Mouse (Mus musculus): ENCODE results near the gene Qrich2.
"Not testable (repeated sequence)": the region's sequence is repeated elsewhere in the genome, so short reads cannot be mapped to it uniquely, and the experiment has no call there.

Qrich2 gene

DNA sequence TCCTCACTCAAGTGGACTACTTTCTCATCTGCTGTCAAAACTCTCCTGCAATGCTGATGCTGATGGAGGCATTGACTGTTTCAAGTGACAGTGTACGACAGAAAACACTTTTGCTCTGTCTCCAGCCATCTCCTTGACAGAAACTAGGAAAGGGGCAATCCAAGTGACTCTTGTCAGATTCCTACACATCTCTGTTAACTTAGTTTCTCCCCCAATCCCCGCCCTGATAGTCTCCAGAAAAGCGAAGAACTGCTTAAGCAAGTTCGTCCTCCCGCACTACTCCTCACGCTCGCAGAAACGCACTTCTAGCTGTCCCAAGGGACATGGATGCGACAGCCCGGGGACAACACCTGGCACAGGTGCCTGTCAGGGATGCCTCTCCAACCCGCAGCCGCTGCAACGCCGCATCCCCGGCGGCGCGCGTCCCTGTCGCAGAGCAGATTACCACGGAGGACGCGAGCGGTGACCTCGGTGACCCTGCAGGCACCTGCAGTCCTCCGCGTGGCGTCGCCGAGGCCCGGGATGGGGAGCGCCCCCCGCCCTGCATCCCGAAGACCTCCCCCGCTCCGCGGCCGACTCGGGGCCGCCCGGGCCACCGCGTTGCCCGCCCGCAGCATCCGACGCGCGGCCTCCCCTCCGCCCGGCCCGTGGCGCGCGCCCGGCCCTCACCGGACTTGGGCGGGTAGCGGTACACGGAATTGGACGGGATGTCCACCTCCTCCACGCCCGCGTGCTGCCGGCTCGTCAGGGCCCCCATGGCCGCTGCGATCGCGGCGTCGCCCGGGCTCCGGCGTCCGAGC is 53.8 kb downstream of the Qrich2 start:
- peak; percentile 56 for DNase-seq (ENCODE audit: low spot score in 2 of 2)

GRCm38 (mm10) chr11:116411582-116411981 is 54.5 kb downstream of the Qrich2 start:
- DNase-seq (ENCODE audit: low spot score in 2 of 2) = no peak

DNA sequence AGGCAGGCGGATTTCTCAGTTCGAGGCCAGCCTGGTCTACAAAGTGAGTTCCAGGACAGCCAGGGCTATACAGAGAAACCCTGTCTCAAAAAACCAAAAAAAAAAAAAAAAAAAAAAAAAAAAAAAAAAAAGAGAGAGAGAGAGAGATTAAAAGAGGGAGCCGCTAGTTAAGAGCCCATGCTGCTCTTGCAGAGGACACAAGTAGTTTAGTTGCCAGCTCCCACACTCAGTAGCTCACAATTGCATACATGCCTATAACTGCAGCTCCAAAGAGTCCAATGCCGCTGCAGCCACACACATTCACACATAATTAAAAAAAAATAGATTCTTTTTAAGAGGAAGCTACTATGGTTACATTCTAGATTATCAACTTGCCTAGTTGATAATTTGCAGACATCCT is 55.6 kb downstream of the Qrich2 start:
- not testable (repeated sequence) for DNase-seq (ENCODE audit: low spot score in 2 of 2)

GRCm38 (mm10) chr11:116409008-116409407 is 57.0 kb downstream of the Qrich2 start:
- no peak for DNase-seq (ENCODE audit: low spot score in 2 of 2)

GRCm38 (mm10) chr11:116406231-116406728 is 59.8 kb downstream of the Qrich2 start:
- no peak for DNase-seq (ENCODE audit: low spot score in 2 of 2)

GRCm38 (mm10) chr11:116405601-116406000 is 60.4 kb downstream of the Qrich2 start:
- DNase-seq (ENCODE audit: low spot score in 2 of 2) = no peak

GRCm38 (mm10) chr11:116400560-116400959 is 65.5 kb downstream of the Qrich2 start:
- DNase-seq (ENCODE audit: low spot score in 2 of 2) = no peak

- no peak for DNase-seq (ENCODE audit: low spot score in 2 of 2)
These were observed 67.7 kb downstream of the Qrich2 start for GRCm38 (mm10) chr11:116398348-116398677.

DNA sequence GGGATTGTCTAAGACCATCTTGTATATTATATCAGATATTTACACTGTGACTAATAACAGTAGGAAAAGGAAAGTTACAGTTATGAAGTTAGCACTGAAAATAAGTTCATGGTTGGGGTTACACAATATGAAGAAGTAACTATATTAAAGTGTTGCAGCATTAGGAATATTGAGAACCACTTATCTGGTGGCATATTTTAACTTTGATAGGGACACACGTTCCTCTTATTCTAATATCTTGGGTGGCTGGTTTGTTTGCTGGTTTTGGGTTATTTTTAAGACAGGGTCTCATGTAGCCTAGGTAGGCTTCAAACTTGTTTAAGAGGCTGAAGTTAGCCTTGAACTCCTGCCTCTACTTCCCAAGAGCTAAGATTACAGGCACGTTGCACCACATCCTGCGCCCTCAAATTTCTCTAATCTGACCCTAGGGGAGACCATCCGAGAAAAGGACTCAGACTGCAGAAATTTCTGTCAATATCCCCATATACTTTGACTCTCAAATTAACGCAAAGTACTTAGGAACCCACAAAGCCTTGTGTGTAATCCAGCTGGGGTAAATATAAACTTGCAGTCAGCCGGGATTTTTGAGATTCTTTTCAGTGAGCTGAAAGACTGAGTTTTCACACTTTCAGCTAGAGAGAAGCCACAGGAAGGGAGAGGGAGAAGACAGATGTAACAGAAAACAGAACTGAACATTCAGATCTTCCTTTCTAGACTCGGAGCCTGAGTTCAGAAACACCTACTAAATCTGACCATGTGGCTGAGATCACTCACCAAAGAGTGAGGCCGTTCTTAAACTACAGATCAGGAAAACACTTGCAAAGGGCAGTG is 68.3 kb downstream of the Qrich2 start:
- no peak for DNase-seq (ENCODE audit: low spot score in 2 of 2)

- DNase-seq (ENCODE audit: low spot score in 2 of 2) = no peak
These were observed 69.1 kb downstream of the Qrich2 start for GRCm38 (mm10) chr11:116396934-116397330.

DNA sequence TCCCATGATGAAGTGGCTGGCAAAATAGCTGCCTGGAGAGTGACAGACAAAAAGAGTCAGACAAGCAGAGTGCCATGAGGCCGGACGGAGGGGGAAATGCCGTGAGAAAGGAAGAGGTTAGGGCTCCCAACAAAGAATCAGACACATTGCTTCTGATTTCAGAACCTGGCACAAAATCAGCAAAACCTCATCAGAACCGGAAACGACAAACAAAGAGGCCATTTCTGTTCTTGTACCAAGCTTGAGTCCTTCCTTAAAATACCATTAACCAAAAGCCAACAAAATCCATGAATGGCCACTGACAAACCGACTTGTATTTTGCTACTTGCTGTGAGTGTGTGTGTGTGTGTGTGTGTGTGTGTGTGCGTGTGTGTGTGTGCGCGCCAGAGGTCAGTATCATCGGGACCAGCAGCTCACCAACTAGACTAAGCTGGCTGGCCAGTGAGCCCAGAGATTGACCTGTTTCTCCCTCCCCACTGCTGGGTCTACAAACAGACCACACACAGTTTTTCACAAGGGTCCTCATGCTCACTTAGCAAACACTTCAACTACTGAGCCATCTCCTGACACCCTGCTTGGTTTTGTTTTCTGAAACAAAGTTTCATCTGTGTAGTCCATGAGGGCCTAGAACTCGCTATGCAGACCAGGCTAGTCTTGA is 69.6 kb downstream of the Qrich2 start:
- no peak for DNase-seq (ENCODE audit: low spot score in 2 of 2)

DNA sequence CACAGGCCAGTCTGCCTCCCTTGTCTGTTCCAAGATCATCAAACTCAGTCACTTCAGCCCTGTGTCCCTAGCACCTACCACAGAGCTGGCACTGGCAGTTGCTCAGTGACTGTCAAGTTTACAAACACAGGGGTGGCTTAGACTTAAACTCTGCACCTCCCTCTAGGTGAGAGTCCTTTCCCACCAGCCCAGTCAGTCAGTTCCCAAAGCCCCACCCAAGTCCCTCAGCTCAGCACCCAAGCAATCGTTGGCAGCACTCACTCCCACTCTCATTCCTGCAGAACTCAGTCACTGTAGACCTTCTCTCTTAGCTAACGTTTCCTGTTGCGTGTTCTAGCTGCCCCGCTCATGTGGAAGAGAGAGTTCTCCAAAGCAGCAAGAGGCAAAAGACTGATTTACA is 71.3 kb downstream of the Qrich2 start:
- DNase-seq (ENCODE audit: low spot score in 2 of 2) = no peak
